Mouse (Mus musculus): ENCODE measurements at regions not wholly inside any gene's neighbourhood (a gene's known extent, or its start where the extent isn't known, plus 50 kb on each side); places are given as distances from the start of the nearest gene placed in this dataset.
"Not testable (repeated sequence)": the region's sequence is repeated elsewhere in the genome, so short reads cannot be mapped to it uniquely, and the experiment has no call there.

DNA sequence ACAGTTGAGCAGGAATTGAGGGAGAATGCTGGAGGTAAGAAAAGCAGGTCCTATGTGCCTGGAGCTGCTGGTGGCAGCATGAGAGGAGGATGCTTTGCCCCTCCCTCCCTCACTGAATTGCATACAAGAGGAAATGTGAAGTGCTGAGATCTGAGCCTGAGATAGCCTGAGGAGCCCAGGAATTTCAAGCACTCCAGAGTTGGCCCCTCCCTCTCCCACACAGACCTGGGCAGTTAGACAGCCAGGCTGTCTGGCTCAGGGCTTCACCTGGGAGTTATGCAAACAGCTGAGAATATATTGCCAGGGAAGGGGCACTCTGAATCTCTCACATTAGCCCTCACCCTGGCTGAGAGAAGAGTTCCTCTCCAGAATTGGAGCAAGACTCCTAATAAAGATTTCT lies 937.8 kb upstream of the Zfp386 start:
- H3K27me3 ChIP-seq (ENCODE audit: control insufficient read depth, insufficient read depth, low read length), result no peaks in the 10 kb centered on the region
- TF ChIP-seq EP300 (IDR thresholded peaks at IDR 0.05; ENCODE audit: low read depth), result no peak
- no peak for TF ChIP-seq CTCF (IDR thresholded peaks at IDR 0.05; ENCODE audit: low read depth)
- H3K4me1 ChIP-seq (replicated peaks; ENCODE audit: control insufficient read depth in 2 of 2, insufficient read depth in 2 of 2, low read length in 1 of 2), result no peaks in the 10 kb centered on the region
- H3K9ac ChIP-seq (replicated peaks), result no peak overlapping the region
- no peak overlapping the region for H3K4me3 ChIP-seq (ENCODE audit: insufficient read depth in 1 of 2, low read depth in 2 of 2, low read length in 2 of 2)
- H3K27ac ChIP-seq, result no peak overlapping the region
- ATAC-seq (ENCODE audit: insufficient read depth) (no peak), DNase-seq (ENCODE audit: low read depth in 3 of 3, low spot score in 3 of 3) (no peak)
- H3K9me3 ChIP-seq (ENCODE audit: control insufficient read depth, low read length), result no peaks in the 10 kb centered on the region
- no peaks in the 10 kb centered on the region for H3K36me3 ChIP-seq (replicated peaks; ENCODE audit: control insufficient read depth, insufficient read depth, low read depth)
- H3K4me2 ChIP-seq (ENCODE audit: low read depth), result no peak overlapping the region

DNA sequence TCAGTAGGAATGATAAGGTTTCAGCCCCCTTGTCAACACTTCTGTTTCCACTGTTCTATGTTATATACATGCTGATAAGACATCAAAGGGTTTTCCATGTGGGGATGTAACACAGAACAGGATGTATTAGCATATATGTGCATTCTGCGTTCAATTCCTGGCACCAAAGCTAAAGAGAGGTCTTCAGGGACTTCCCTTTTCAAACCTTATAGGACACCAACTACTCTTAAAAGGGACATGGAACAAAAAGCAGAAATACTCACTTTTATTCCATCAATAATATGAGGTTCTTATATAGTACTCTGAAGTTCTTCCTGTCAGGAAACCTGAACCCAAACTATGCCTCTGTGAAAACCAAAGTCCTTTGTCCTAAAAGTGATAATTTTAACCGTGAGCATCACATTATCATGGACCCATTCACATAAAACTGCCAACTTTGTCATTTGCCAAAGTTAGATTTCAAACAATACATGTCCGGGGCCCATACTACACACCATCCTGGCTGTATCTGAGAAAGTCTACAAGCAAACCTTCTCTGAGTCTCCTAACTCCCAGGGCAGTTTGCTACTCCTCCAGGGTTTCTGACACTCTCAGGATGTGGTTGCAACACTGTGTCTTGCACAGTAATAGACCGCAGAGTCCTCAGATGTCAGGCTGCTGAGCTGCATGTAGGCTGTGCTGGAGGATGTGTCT lies 928.2 kb upstream of the Zfp386 start:
- not testable (repeated sequence) for H3K27ac ChIP-seq; H3K27me3 ChIP-seq (ENCODE audit: control insufficient read depth, insufficient read depth, low read length); H3K9ac ChIP-seq (replicated peaks); H3K4me3 ChIP-seq (ENCODE audit: insufficient read depth in 1 of 2, low read depth in 2 of 2, low read length in 2 of 2); H3K4me1 ChIP-seq (replicated peaks; ENCODE audit: control insufficient read depth in 2 of 2, insufficient read depth in 2 of 2, low read length in 1 of 2); H3K4me2 ChIP-seq (ENCODE audit: low read depth); ATAC-seq (ENCODE audit: insufficient read depth); H3K9me3 ChIP-seq (ENCODE audit: control insufficient read depth, low read length); DNase-seq (ENCODE audit: low read depth in 3 of 3, low spot score in 3 of 3); H3K36me3 ChIP-seq (replicated peaks; ENCODE audit: control insufficient read depth, insufficient read depth, low read depth)
- 49% methylated on average over 3 of the region's 4 CpGs for WGBS (ENCODE audit: insufficient replicate concordance)

DNA sequence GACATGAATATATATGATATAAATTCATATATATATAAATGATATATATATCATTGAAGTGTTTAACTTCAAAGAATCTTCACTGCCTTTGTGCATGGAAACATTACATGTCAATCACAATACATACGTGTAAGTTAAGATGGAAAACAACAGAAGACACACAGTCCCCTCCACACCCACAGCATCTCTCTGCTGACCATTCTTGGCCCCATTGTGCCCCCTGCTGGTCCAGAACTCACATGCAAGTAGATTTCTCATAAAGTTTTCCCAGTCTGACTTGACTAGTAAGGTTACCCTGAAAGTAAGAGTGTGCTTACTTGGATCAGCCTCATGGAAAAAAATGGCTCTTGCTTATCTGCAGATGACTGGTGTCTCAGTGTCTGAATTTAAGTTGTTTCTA lies 926.3 kb upstream of the Zfp386 start:
- no peaks in the 10 kb centered on the region for H3K9me3 ChIP-seq (ENCODE audit: control insufficient read depth, low read length)
- no peak overlapping the region for H3K9ac ChIP-seq (replicated peaks)
- DNase-seq (ENCODE audit: low read depth in 3 of 3, low spot score in 3 of 3), result no peak
- no peak for TF ChIP-seq EP300 (IDR thresholded peaks at IDR 0.05; ENCODE audit: low read depth)
- no peaks in the 10 kb centered on the region for H3K4me1 ChIP-seq (replicated peaks; ENCODE audit: control insufficient read depth in 2 of 2, insufficient read depth in 2 of 2, low read length in 1 of 2)
- no peak overlapping the region for H3K4me2 ChIP-seq (ENCODE audit: low read depth)
- WGBS (ENCODE audit: insufficient replicate concordance), result 39% methylated on average over 1 of the region's 1 CpGs
- no peaks in the 10 kb centered on the region for H3K27me3 ChIP-seq (ENCODE audit: control insufficient read depth, insufficient read depth, low read length)
- H3K27ac ChIP-seq, result no peak overlapping the region
- no peak overlapping the region for H3K4me3 ChIP-seq (ENCODE audit: insufficient read depth in 1 of 2, low read depth in 2 of 2, low read length in 2 of 2)
- ATAC-seq (ENCODE audit: insufficient read depth), result no peak
- H3K36me3 ChIP-seq (replicated peaks; ENCODE audit: control insufficient read depth, insufficient read depth, low read depth), result no peaks in the 10 kb centered on the region

DNA sequence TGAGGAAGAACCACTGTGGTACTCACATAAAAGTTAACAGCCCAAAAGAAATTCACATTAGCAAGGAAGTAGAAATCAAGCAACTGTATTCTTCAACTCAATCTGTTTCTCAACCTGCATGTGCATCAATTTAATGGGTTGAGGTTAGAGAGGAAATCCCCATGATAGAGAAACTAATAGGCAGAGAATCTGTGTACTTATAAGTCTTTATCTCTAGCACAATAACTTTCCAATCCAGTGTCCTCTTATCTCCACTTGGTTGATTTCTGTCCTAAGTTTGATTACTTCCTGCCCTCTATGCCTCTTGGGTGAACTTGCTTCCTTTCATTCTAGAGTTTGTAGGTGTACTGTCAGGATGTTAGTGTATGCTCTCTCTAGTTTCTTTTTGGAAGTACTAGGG lies 925.6 kb upstream of the Zfp386 start:
- TF ChIP-seq CTCF (IDR thresholded peaks at IDR 0.05; ENCODE audit: low read depth) (no peak), EP300 (IDR thresholded peaks at IDR 0.05; ENCODE audit: low read depth) (no peak)
- H3K4me1 ChIP-seq (replicated peaks; ENCODE audit: control insufficient read depth in 2 of 2, insufficient read depth in 2 of 2, low read length in 1 of 2), result no peaks in the 10 kb centered on the region
- no peaks in the 10 kb centered on the region for H3K36me3 ChIP-seq (replicated peaks; ENCODE audit: control insufficient read depth, insufficient read depth, low read depth)
- H3K27ac ChIP-seq, result no peak overlapping the region
- DNase-seq (ENCODE audit: low read depth in 3 of 3, low spot score in 3 of 3) (no peak), ATAC-seq (ENCODE audit: insufficient read depth) (no peak)
- no peak overlapping the region for H3K4me3 ChIP-seq (ENCODE audit: insufficient read depth in 1 of 2, low read depth in 2 of 2, low read length in 2 of 2)
- H3K9me3 ChIP-seq (ENCODE audit: control insufficient read depth, low read length), result no peaks in the 10 kb centered on the region
- no peak overlapping the region for H3K9ac ChIP-seq (replicated peaks)
- no peaks in the 10 kb centered on the region for H3K27me3 ChIP-seq (ENCODE audit: control insufficient read depth, insufficient read depth, low read length)
- no peak overlapping the region for H3K4me2 ChIP-seq (ENCODE audit: low read depth)

DNA sequence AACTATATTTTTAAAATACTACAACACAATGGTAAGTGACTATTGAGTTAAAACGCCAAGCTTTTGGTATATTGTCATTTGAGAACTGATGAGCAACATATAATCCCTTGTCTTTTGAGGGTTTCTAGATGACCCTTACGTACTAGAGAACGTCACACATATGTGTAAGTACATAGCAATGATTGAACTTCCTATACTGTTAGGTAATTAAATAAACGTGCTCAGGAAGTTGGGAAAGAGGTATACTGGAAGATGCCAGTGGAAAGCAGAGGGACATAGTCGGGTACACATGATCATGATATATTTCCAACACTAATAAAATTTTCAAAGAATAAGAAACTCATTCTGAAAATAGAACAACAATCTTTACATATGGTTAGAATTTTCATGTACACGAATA lies 914.6 kb upstream of the Zfp386 start:
- H3K4me3 ChIP-seq (ENCODE audit: insufficient read depth in 1 of 2, low read depth in 2 of 2, low read length in 2 of 2); ATAC-seq (ENCODE audit: insufficient read depth); H3K9me3 ChIP-seq (ENCODE audit: control insufficient read depth, low read length); H3K4me1 ChIP-seq (replicated peaks; ENCODE audit: control insufficient read depth in 2 of 2, insufficient read depth in 2 of 2, low read length in 1 of 2); H3K36me3 ChIP-seq (replicated peaks; ENCODE audit: control insufficient read depth, insufficient read depth, low read depth); H3K9ac ChIP-seq (replicated peaks); DNase-seq (ENCODE audit: low read depth in 3 of 3, low spot score in 3 of 3); H3K27me3 ChIP-seq (ENCODE audit: control insufficient read depth, insufficient read depth, low read length); H3K27ac ChIP-seq; H3K4me2 ChIP-seq (ENCODE audit: low read depth): not testable (repeated sequence)
- WGBS (ENCODE audit: insufficient replicate concordance), result 54% methylated on average over 3 of the region's 6 CpGs

DNA sequence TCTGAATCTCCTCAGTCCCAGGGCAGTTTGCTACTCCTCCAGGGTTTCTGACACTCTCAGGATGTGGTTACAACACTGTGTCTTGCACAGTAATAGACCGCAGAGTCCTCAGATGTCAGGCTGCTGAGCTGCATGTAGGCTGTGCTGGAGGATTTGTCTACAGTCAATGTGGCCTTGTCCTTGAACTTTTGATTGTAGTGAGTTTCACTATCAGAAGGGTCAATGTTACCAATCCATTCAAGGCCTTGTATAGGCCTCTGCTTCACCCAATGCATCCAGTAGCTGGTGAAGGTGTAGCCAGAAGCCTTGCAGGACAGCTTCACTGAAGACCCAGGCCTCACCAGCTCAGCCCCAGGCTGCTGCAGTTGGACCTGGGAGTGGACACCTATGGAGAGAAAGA lies 902.1 kb upstream of the Zfp386 start:
- not testable (repeated sequence) for H3K4me2 ChIP-seq (ENCODE audit: low read depth); H3K27me3 ChIP-seq (ENCODE audit: control insufficient read depth, insufficient read depth, low read length); H3K27ac ChIP-seq; H3K4me3 ChIP-seq (ENCODE audit: insufficient read depth in 1 of 2, low read depth in 2 of 2, low read length in 2 of 2); DNase-seq (ENCODE audit: low read depth in 3 of 3, low spot score in 3 of 3); H3K36me3 ChIP-seq (replicated peaks; ENCODE audit: control insufficient read depth, insufficient read depth, low read depth); H3K4me1 ChIP-seq (replicated peaks; ENCODE audit: control insufficient read depth in 2 of 2, insufficient read depth in 2 of 2, low read length in 1 of 2); H3K9ac ChIP-seq (replicated peaks); ATAC-seq (ENCODE audit: insufficient read depth); H3K9me3 ChIP-seq (ENCODE audit: control insufficient read depth, low read length)
- 67% methylated on average over 1 of the region's 1 CpGs for WGBS (ENCODE audit: insufficient replicate concordance)

DNA sequence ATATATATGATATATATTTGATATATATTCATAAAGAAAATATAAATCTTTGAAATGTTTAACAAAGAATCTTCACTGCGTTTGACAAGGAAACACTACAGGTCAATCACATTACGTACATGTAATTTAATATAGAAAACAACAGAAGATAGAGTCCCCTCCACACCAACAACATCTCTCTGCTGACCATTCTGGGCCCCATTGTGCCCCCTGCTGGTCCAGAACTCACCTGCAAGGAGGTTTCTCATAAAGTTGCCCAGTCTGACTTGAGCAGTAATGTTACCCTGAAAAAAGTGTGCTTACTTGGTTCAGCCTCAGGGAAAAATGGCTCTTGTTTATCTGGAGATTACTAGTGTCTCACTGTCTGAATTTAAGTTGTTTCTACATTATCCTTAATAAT lies 901.1 kb upstream of the Zfp386 start:
- not testable (repeated sequence) for DNase-seq (ENCODE audit: low read depth in 3 of 3, low spot score in 3 of 3); H3K4me2 ChIP-seq (ENCODE audit: low read depth); H3K4me1 ChIP-seq (replicated peaks; ENCODE audit: control insufficient read depth in 2 of 2, insufficient read depth in 2 of 2, low read length in 1 of 2); H3K27ac ChIP-seq; H3K4me3 ChIP-seq (ENCODE audit: insufficient read depth in 1 of 2, low read depth in 2 of 2, low read length in 2 of 2); H3K27me3 ChIP-seq (ENCODE audit: control insufficient read depth, insufficient read depth, low read length); H3K9me3 ChIP-seq (ENCODE audit: control insufficient read depth, low read length); H3K9ac ChIP-seq (replicated peaks); ATAC-seq (ENCODE audit: insufficient read depth); H3K36me3 ChIP-seq (replicated peaks; ENCODE audit: control insufficient read depth, insufficient read depth, low read depth)
- WGBS (ENCODE audit: insufficient replicate concordance), result 58% methylated on average over 2 of the region's 2 CpGs

DNA sequence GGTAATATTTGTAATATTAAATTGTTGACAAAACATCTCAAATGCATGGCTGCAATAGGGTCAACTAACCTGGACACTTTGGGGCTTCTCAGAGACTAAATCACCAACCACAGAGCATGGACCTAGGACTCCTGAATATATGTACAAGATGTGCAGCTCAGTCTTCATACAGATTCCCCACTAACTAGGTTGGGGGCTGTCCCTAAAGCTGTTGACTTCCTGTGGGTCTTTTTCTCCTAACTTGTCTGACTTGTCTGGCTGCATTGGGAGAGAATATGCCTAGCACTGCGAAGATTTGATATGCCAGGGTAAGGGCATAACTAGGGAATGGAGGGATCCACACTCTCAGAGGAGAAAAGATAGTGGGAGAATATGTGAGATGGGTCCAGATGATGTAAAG lies 895.6 kb upstream of the Zfp386 start:
- WGBS (ENCODE audit: insufficient replicate concordance), result 22% methylated on average over 1 of the region's 1 CpGs
- not testable (repeated sequence) for DNase-seq (ENCODE audit: low read depth in 3 of 3, low spot score in 3 of 3); H3K4me3 ChIP-seq (ENCODE audit: insufficient read depth in 1 of 2, low read depth in 2 of 2, low read length in 2 of 2); H3K27ac ChIP-seq; H3K9me3 ChIP-seq (ENCODE audit: control insufficient read depth, low read length); H3K4me2 ChIP-seq (ENCODE audit: low read depth); H3K9ac ChIP-seq (replicated peaks); H3K27me3 ChIP-seq (ENCODE audit: control insufficient read depth, insufficient read depth, low read length); ATAC-seq (ENCODE audit: insufficient read depth); H3K4me1 ChIP-seq (replicated peaks; ENCODE audit: control insufficient read depth in 2 of 2, insufficient read depth in 2 of 2, low read length in 1 of 2); H3K36me3 ChIP-seq (replicated peaks; ENCODE audit: control insufficient read depth, insufficient read depth, low read depth)
